Mouse (Mus musculus): ENCODE results near the gene Sorbs1. TPM values are rescaled to one million over a fixed set of nuclear protein-coding genes. Genes with fewer than 3 reads are reported as not detected.

Gene Sorbs1
- total RNA-seq, 2 experiments from 2014 or later, result 642 to 766 TPM

DNA sequence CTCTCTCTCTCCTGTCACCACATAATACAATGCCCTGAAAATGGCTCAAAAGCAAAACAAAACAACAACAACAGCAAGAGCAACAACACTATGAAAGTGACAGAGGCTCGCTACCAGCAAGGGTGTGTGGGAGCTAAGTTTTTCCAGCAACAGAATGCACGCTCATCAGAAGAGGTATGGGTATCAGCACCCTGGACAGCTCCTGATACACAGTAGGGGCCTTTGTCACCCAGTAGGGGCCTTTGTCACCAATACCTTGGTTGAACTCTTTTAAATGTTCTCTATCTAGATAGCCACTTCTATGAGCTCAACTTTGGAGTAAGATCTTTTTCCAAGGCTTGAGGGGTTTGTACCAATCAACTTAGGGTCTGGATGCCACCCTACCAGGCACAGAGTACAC, 138.9 kb downstream of the Sorbs1 start:
- no peak for DNase-seq

DNA sequence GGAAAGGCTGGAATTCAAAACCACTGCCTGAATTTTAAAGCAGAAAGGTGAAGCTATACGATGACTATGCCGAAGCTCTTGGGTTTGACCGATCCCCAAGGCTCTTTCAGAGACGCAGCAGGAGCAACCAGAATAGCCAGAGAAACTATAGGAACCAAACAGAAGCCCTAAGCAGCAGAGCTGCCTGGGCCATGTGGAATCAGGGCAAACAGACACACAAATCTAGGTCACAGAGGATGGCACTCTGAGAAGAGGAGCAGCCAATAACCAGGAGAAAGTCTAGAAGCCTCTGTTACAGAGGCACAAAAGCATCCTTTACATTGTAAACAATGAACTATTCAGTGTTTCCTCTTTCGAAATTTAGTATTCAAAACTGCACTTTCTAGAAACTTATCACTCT, 140.9 kb downstream of the Sorbs1 start:
- DNase-seq, result no peak

DNA sequence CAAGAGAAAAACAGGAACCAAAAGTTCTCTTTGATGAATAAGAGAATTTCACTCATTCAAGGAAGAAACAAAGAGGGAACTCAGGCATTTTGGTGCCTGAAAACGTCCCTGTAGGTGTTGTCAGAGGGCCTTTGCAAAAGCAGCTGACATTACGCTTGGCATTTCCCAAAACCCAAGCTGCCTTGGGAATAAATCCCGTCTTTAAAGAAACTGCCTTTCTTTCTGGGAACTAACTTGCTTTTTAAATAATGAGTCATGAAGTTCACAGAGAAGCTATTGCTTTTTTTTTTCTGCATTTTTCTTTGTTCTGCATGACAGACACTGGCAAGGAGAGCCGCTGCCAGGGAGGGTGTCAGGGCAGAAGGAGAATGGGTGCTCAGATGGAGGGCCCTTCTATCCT, 141.7 kb downstream of the Sorbs1 start:
- no peak for DNase-seq

GRCm38 (mm10) chr19:40369852-40370811, 143.4 kb downstream of the Sorbs1 start:
- peak; percentile 78 to 83 for DNase-seq

- peak; percentile 67 to 85 for DNase-seq
These were observed 145.1 kb downstream of the Sorbs1 start for GRCm38 (mm10) chr19:40368517-40368916.

DNA sequence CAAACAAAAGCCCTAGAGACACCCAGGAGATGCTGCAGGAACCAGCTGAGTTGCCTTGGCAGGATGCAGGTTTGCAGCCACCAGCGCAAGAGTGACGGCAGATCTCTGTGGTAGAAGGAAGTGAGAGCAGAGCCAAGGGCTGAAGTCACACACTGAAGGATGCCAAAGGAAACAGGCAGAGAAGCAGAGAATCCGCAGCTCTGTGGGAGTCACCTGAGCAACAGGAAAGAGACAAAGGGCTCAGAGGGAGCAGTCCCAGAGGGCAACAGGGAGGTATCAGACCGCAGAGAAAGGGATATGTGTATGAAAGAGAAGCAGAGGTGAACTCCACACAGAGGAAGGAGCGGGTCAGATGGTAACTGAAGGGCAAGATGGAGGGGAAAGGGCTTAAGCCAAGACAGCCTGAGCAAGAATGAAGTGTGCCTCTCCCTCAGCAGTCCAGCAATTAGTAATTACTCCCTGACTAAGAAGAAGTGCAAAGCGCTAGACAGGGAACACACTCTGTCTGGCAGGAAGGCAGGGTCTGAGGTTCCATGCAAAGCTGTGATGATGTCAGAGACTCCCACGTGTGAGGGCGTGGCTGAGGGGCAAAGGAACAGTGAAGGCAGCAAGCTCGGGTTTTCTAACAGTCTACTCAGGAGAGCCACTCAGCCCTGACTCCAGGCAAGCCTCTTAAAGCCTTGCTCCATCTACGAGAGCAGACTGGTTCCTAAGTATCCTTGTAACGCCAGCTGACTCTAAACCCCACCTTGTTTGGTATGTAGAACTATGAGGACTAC, 147.2 kb downstream of the Sorbs1 start:
- DNase-seq, result peak; percentile 80 to 89

DNA sequence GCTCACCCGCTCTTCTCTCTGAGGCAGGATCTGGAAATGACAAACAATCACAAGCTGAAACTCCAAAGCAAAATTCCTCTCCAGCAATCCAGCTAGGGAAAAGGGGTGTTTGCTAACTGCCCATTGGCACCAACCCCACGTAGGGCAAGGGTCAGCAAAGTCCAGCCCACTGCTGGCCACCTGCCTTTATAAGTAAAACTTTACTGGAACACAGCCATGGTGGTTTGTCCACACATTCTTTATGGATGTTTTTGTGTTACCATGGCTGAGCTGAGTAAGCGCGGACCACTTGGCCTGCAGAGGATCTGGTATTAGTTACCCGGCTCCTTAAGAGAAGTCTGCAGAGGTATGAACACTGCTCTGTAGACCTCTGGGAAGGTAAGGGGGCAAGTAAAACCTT, 148.4 kb downstream of the Sorbs1 start:
- peak; percentile 66 to 70 for DNase-seq

- DNase-seq, result no peak
These were observed 150.1 kb downstream of the Sorbs1 start for GRCm38 (mm10) chr19:40363447-40363846.

DNA sequence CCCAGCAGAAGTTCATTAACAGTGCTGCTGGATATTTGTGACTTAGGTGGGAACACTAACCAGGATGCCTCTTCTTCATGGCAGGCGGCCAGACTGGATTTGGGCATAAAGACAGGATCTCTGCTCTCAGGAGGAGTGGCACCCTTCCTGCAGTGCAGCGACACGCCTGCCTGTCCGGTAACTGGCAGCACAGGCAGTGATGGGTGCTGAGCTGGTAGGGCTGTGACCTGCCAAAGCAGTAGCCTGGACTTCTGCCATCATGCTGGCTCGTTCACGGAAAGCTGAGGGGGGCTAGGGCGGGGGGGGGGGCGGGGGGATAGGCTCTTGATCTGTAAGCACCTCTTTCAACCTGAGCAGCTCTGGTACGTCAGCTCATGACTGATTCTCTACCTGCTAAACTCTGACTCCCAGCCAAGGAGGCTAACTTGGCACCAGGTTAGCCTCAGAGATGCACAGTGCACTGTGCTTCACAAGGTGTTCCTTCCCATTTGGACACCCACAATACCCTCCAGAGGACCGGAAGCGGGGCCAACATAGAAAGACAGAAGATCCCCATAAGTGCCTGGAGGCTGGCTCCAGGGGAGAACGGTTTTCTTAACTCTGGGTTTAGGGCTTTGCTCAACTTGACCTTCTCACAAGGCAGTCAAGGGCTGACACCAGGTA, 151.2 kb downstream of the Sorbs1 start:
- peak; percentile 61 to 79 for DNase-seq

- DNase-seq, result no peak
These were observed 153.7 kb downstream of the Sorbs1 start for GRCm38 (mm10) chr19:40359712-40360394.

DNA sequence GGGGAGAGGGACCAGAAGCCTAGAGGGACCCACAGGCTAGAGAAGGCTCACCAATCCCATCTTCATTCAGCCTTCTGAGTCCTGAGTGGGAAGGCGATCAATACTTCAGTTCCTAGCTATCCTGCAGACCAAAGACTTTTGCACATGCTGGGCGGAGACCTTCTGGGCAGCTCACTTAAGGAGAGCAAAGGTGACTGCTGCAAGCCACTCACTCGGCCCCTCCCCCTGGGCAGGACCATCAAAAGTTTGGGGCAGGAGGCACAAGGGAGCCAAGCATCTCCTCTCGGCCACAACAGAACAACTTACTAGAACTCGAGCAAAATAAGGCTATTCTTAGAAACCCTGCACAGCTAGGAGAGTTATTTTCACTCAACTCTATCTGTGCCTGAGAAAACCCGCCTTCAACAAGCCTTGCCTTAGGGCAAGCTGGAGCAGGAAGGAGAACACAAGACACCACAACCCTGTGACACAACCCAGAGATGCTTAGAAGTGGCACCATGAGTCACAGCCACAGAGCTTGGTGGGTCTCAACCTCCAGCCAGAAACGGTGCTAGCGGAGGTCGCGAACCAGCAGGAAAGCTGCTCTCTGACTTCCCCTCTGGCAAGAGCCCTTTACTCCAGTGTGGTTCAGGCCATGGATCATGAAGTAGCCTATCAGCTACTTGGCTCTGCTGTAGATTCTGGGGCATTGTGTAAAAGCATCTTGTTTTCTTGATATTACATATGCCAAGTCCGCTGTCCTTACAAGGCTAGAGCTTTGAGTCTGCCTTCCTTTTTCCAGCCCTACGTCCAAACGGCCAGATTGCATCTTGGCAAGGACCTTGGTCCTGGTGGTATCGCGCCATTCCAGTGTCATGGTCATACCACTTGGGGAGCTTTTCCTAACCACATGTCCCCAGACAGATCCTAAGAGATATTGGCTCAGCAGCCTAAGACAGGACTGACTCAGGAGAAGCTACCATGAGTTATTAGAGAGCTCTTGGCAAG, 156.8 kb downstream of the Sorbs1 start:
- DNase-seq, result peak in 1 of 2 experiments; percentile 61

DNA sequence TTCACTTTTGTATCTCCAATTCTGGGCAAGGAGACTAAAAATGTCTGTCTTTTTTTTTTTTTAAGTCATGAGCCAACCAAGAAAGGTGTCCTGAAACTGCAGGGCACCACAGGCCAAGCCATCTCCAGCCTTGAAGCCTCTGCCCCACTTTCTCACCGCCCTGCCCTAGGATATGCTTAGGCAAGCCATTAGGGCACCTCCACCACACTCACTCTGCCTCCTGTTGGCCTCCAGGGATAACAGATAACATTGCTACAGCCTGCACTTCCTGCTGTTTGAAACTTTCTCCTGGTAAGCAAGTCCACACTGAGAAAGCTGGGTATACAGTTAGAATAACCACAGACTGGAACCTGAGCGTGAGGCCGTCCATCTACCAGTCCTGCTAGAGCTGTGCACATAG, 158.5 kb downstream of the Sorbs1 start:
- DNase-seq, result no peak

GRCm38 (mm10) chr19:40352006-40352405, 161.6 kb downstream of the Sorbs1 start:
- no peak for DNase-seq

DNA sequence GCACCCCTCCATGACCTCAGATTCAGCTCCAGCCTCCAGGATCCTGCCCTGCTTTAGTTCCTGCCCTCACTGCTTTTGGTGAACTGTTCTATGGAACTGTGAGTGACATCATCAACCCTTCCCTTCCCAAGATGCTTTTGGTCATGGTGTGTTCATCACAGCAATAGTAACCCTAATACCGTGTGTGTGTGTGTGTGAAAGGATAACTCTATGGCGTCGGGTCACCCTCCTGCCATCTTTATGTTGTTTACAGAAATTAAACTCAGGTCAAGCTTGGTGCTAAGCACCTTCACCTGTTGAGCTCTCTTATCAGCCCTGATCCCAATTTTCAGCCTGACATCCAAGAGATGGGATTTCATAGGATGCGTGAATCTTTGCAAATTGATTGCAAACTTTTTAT, 162.7 kb downstream of the Sorbs1 start:
- DNase-seq, result no peak

DNA sequence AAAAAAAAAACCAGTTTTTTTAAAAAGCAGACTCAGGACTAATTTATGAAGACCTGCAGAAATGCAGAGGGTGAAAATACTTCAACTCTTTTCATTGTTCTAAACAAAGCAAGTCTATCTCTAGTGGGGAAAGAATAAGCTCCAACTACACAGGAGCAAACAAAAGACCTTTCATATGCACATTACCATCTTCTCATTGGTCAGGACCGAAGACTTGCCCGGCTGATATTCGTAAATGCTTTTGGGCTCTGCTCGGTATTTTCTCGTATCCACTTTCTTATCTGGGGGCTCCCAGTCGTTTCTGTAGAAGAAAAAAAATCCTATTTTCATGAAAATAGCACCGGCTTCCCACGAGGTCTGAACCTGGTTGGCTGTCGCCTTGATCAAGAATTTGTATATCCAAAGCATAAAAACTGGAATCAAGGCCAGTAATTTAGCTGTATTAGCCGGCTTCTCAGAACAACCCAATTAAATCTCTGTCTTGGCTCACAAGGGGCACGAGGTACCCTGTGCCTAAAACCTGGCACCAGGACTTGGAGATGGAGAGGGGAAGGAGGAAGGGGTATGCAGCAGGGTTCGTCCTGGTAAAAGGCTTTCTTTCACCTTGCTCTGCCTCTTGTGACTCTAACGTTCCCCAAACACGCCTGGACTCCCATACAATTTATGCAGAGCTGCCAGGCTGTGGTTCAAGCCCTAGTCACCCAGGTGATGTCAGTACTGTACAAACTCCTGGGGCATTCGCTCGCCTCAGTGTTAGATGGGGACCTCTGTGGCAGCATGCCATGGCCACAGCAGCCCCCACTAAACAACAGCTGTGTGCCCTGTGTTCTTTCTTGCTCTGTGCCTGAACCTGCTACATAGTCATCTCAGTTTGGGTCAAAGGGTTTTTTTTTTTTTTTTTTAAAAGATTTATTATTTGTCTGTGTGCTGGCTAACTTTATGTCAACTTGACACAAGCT, 163.6 kb downstream of the Sorbs1 start:
- DNase-seq, result no peak

DNA sequence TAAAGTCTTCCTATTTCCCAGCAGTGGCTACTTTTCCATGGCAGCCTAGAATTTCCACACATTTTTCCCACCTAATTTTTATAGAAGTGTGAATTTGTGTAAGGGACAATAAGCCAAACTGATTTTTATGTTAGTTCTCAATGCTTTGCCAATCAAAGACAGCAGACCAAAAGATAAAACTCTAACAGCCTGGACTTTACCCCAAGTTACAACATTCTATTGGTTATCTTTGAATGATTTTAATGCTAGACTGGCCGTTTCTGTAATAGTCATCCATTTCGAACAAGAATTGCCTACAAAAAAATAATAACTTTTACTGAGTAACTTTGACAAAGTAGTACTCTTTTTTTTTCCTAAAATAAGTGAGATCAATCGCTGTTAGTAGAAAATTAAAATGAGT, 164.3 kb downstream of the Sorbs1 start:
- DNase-seq, result no peak

DNA sequence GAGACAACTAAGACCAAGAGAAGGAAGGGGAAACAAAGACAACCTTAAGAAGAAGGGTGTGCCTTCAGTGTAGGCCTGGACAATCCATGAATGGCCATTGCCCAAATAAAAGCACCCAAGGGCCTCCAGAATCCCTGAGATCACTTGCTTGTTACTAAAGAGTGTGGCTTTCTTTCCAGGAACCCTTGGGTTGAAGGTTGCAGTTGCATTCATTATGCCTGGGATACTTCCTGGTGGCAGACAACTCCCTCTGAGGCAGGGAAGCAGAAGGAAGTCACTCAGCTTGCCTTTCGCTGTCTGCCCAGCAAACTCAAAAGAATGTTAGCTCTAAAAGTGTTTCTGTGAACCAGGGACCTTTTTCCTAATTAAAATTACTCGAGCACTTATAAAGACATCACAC, 164.9 kb downstream of the Sorbs1 start:
- DNase-seq, result no peak

- DNase-seq, result peak in 1 of 2 experiments; percentile 36
These were observed 165.4 kb downstream of the Sorbs1 start for GRCm38 (mm10) chr19:40348175-40348574.

- DNase-seq, result no peak
These were observed 166.7 kb downstream of the Sorbs1 start for GRCm38 (mm10) chr19:40346908-40347307.

All from heart, adult 18-20 months (tissue).